Mouse (Mus musculus): ENCODE data around the gene Kcnip1. TPM values are rescaled to one million over a fixed set of nuclear protein-coding genes. Genes with fewer than 3 reads are reported as not detected.
A peak's percentile ranks its signal among the peaks of the same experiment; 100 is the strongest.

Gene Kcnip1
- polyA plus RNA-seq, 1 experiment from 2014 or later: 0.54 TPM

DNA sequence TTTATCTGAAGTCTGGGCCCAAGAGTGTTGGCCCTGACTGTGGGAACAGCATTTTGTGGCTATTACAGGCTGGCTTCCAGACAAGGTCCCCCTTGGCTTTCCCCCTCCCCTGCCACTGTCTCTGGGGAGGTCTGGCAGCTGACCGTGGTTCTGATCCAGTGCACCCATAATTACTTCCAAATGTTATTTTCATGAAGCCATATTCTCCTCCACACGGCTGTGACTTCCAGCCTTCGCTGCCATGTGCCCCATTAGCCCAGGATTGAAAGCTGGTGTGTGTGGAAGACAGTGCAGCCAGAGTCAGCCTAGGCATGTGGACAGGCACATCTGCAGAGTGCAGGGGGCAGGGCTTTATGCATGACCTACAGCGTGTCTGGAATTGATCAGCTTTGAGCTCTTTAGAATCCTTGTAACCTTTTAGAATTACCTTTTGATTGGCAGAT is 240.5 kb downstream of the Kcnip1 start:
- no peaks in the 10 kb centered on the region for H3K9me3 ChIP-seq (replicated peaks)
- H3K27me3 ChIP-seq (replicated peaks): 0 out of 2 replicates have a peak, but pooled peaks cover 6% of the 10 kb centered on the region
- H3K4me2 ChIP-seq: no peak overlapping the region
- ATAC-seq (ENCODE audit: insufficient number of reproducible peaks, low FRiP score): no peak
- H3K36me3 ChIP-seq: no peaks in the 10 kb centered on the region
- H3K9ac ChIP-seq: no peak overlapping the region
- H3K4me3 ChIP-seq: no peak overlapping the region
- WGBS: 68% methylated on average over 4 of the region's 4 CpGs
- H3K27ac ChIP-seq (ENCODE audit: poor library complexity, severe bottlenecking): no peak overlapping the region
- H3K4me1 ChIP-seq (replicated peaks): no peaks in the 10 kb centered on the region

DNA sequence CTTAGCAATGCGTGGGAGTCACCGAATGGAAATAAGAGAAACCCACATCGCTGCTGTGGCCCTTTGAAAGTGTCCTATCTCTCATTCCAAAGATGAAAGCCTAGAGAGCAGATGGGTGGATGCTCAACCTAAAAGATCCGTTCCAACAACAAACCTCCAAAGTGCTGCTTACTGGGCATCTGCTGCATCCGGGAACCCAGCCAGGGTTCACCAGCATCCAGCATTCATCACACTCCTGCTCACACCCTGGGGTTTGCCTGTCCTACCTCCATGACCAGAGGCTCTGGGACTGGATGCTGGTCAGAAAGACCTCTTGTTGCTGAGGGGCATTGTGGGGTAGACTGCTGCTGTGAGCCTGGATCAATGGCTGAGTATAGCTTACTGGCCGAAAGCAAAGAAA is 241.4 kb downstream of the Kcnip1 start:
- no peaks in the 10 kb centered on the region for H3K36me3 ChIP-seq
- no peak overlapping the region for H3K4me3 ChIP-seq
- 0 out of 2 replicates have a peak, but pooled peaks cover 3% of the 10 kb centered on the region for H3K27me3 ChIP-seq (replicated peaks)
- 83% methylated on average over 6 of the region's 6 CpGs for WGBS
- no peak for ATAC-seq (ENCODE audit: insufficient number of reproducible peaks, low FRiP score)
- no peak overlapping the region for H3K27ac ChIP-seq (ENCODE audit: poor library complexity, severe bottlenecking)
- H3K9ac ChIP-seq: no peak overlapping the region
- no peaks in the 10 kb centered on the region for H3K4me1 ChIP-seq (replicated peaks)
- H3K4me2 ChIP-seq: no peak overlapping the region
- H3K9me3 ChIP-seq (replicated peaks): no peaks in the 10 kb centered on the region

DNA sequence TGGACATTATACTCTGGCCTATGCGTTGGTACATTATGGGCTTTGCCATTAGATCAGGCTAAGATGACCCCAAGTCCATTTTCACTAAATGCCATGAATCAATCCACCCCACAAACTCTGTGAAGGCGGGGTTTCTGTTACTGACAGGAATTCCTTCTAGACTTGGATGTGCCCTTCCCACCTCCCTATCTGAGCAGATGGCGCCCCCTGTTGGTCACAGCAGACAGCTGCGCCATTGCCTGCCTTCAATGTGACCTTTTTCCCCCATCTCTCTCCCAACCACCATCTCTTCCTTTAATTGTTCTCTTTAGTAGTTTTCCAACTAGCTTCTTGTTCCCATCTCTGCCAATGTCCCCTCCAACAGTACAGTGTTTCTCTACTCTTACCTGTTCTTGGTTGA is 243.0 kb downstream of the Kcnip1 start:
- H3K4me2 ChIP-seq: no peak overlapping the region
- no peak for ATAC-seq (ENCODE audit: insufficient number of reproducible peaks, low FRiP score)
- no peak overlapping the region for H3K4me3 ChIP-seq
- H3K36me3 ChIP-seq: no peaks in the 10 kb centered on the region
- no peaks in the 10 kb centered on the region for H3K4me1 ChIP-seq (replicated peaks)
- H3K27me3 ChIP-seq (replicated peaks): no peaks in the 10 kb centered on the region
- H3K9ac ChIP-seq: no peak overlapping the region
- H3K27ac ChIP-seq (ENCODE audit: poor library complexity, severe bottlenecking): no peak overlapping the region
- 83% methylated on average over 4 of the region's 4 CpGs for WGBS
- no peaks in the 10 kb centered on the region for H3K9me3 ChIP-seq (replicated peaks)

DNA sequence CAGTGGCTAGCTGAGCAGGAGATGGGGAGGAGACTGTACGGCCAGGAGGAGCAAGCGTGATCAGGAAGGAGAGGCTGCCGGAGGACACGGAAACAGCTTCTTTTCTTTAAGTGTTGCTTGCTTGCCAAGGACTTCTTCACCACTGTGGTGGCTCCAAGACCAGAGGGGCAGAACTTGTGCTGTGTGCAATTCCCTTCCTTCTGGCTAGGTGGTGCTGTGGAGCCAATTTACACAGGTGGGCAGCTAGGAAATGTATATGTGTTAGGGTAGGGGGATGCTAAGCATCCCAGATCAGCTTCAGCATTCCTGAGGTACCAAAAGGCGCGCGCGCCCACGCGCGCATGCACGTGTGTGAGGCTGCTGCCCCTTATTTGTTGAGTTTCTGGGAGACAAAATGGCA is 243.5 kb downstream of the Kcnip1 start:
- no peak overlapping the region for H3K27ac ChIP-seq (ENCODE audit: poor library complexity, severe bottlenecking)
- 90% methylated on average over 12 of the region's 12 CpGs for WGBS
- no peaks in the 10 kb centered on the region for H3K27me3 ChIP-seq (replicated peaks)

DNA sequence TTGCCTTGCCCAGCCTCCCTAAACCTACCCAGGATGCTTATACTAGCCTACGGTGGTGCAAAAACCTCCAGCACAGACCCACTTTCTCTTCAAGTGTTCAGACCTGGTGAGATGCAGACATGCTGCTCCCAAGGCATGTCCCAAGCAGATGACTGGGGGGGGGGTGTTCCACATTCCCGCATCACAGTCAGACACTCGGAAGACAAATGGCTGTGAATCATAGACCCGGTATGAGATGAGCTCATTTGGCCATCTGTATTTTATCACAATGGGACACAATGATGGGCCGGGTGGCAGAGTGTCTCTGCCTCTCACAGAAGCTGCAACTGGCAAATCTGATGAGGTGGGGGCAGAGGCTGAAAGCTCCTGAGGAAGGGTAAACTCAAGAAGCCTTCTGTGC is 244.2 kb downstream of the Kcnip1 start:
- H3K4me3 ChIP-seq: no peak overlapping the region
- H3K4me1 ChIP-seq (replicated peaks): no peaks in the 10 kb centered on the region
- no peaks in the 10 kb centered on the region for H3K9me3 ChIP-seq (replicated peaks)
- no peak overlapping the region for H3K9ac ChIP-seq
- no peaks in the 10 kb centered on the region for H3K27me3 ChIP-seq (replicated peaks)
- no peak for ATAC-seq (ENCODE audit: insufficient number of reproducible peaks, low FRiP score)
- H3K4me2 ChIP-seq: no peak overlapping the region
- no peak overlapping the region for H3K27ac ChIP-seq (ENCODE audit: poor library complexity, severe bottlenecking)
- no peaks in the 10 kb centered on the region for H3K36me3 ChIP-seq
- WGBS: 71% methylated on average over 5 of the region's 5 CpGs

More for the DNA sequence above, 243.5 kb downstream of the Kcnip1 start:
- no peak overlapping the region for H3K4me2 ChIP-seq
- ATAC-seq (ENCODE audit: insufficient number of reproducible peaks, low FRiP score): no peak
- H3K4me1 ChIP-seq (replicated peaks): no peaks in the 10 kb centered on the region
- H3K9me3 ChIP-seq (replicated peaks): no peaks in the 10 kb centered on the region
- no peak overlapping the region for H3K4me3 ChIP-seq
- H3K9ac ChIP-seq: no peak overlapping the region
- H3K36me3 ChIP-seq: no peaks in the 10 kb centered on the region

DNA sequence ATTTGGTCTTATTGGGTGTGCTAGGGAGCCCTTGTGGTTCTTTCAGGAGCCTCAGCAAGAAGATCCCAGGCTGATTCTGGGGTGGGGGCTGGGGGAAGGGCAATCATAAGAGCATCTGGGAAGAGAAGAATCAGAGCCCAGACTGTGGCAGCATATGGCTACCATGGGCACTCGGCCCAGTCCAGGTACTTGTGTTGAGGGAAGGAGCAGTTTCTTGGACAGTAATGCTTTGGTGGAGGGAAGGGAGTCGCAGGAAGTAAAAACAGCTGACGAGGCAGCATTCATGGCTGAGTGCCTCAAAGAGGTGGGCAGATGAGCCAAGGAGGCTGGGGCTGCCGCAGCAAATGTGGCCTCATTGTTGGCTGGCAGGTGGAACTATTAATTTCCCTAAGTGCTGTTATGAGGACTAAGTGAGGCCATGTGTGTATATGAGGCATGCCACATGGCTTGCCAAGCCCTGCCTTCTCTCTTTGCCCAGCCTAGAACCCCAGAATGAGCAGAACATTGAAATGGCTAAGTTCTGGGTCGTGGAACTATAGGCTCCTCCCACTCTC is 245.5 kb downstream of the Kcnip1 start:
- Histone ChIP-seq H3K9ac (no peak overlapping the region), H3K4me3 (no peak overlapping the region), H3K4me2 (no peak overlapping the region), H3K27me3 (replicated peaks) (no peaks in the 10 kb centered on the region), H3K9me3 (replicated peaks) (no peaks in the 10 kb centered on the region), H3K27ac (ENCODE audit: poor library complexity, severe bottlenecking) (no peak overlapping the region), H3K4me1 (replicated peaks) (no peaks in the 10 kb centered on the region), H3K36me3 (no peaks in the 10 kb centered on the region)
- WGBS: 80% methylated on average over 5 of the region's 5 CpGs
- no peak for ATAC-seq (ENCODE audit: insufficient number of reproducible peaks, low FRiP score)

DNA sequence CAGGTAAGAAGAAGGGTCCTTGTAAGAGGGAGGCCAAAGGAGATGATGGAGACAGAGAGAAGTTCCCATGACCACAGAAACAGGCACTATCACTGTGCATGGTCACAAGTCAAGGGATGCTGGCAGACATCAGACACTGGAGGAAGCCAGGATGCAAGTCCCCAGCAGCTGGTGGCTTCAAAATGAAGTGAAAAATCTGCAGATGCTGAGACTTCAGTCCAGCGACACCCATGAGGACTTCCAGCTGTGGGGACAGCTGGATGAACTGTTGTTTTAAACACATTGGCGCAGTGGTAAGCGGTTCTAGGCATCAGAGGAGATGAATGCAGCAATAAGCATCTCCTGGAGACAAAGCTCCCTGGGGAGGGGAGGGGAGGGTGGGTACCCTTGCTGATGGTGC is 246.6 kb downstream of the Kcnip1 start:
- no peaks in the 10 kb centered on the region for H3K27me3 ChIP-seq (replicated peaks)
- 81% methylated on average over 3 of the region's 3 CpGs for WGBS
- H3K4me3 ChIP-seq: no peak overlapping the region
- H3K4me1 ChIP-seq (replicated peaks): no peaks in the 10 kb centered on the region
- no peak overlapping the region for H3K9ac ChIP-seq
- no peak for ATAC-seq (ENCODE audit: insufficient number of reproducible peaks, low FRiP score)
- H3K27ac ChIP-seq (ENCODE audit: poor library complexity, severe bottlenecking): no peak overlapping the region
- no peaks in the 10 kb centered on the region for H3K36me3 ChIP-seq
- H3K9me3 ChIP-seq (replicated peaks): no peaks in the 10 kb centered on the region
- H3K4me2 ChIP-seq: no peak overlapping the region

DNA sequence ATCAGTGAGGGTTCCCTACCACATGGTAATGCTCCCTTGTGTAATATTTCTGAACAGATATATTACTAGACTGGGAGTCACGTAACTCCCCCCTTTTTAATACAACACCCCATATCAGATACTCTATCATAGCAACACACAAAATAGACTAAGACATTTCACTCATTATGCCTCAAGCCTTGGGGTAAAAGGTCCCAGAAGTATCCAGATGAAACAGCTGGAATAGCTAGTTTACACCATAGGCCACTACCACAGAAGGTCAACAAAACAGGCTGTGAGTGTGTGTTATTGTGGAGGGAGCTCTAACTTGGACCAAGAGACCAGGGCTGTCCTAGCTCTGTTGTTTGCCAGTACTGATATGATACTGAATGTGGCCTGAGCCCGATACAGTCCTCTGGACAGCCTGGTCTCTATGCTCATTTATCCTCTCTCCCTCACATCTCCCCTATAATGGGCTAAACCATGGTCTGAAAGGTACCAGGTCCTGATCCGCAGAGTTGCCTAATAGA is 247.1 kb downstream of the Kcnip1 start:
- no peak for ATAC-seq (ENCODE audit: insufficient number of reproducible peaks, low FRiP score)
- Histone ChIP-seq H3K27ac (ENCODE audit: poor library complexity, severe bottlenecking) (no peak overlapping the region), H3K9me3 (replicated peaks) (no peaks in the 10 kb centered on the region), H3K9ac (no peak overlapping the region), H3K4me1 (replicated peaks) (no peaks in the 10 kb centered on the region), H3K4me3 (no peak overlapping the region), H3K36me3 (no peaks in the 10 kb centered on the region), H3K27me3 (replicated peaks) (no peaks in the 10 kb centered on the region), H3K4me2 (no peak overlapping the region)
- 75% methylated on average over 3 of the region's 3 CpGs for WGBS

DNA sequence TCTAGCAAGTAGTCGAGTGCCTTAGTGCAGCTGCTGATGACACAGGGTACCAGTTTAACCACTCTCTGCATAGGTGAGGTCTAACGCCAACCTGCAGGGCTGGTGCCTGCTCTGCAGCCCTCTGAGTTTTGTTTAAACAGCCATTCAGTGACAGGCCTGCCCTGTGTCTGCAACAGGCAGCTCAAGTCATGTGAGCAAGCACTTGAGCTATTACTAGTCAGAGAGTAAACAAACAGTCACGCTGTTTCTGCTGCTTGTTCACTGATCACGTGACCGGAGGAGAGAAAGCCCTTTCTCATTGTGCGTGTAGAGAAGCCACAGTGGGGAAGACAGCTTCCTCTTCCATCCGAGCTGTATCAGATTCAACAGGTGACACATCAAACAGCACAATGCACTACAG is 248.5 kb downstream of the Kcnip1 start:
- Histone ChIP-seq H3K9me3 (replicated peaks) (no peaks in the 10 kb centered on the region), H3K36me3 (no peaks in the 10 kb centered on the region), H3K27ac (ENCODE audit: poor library complexity, severe bottlenecking) (no peak overlapping the region), H3K4me3 (no peak overlapping the region), H3K4me1 (replicated peaks) (no peaks in the 10 kb centered on the region), H3K9ac (no peak overlapping the region), H3K4me2 (no peak overlapping the region), H3K27me3 (replicated peaks) (no peaks in the 10 kb centered on the region)
- WGBS: 39% methylated on average over 7 of the region's 7 CpGs
- 0 out of 2 replicates have a peak, but pooled peaks have one; percentile 22 for ATAC-seq (ENCODE audit: insufficient number of reproducible peaks, low FRiP score)

DNA sequence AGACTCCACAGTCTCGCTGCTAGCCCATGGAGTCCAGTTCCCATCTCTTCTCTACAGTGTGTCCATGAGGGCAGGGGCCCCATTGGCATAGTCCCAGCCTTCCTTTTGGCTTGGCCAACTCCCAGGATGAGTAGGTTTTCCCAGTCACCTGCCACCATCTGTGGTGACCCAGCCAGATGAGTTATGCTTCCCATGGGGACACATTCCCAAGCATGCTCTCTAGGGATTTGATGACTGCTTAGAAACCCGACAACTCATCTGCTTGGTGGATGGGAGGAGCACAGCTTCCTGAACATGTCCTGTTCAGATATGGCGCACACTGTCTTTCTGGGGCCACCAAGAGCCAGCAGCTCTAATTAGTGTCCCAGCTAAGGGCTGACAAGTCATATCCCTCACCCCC is 252.8 kb downstream of the Kcnip1 start:
- Histone ChIP-seq H3K4me3 (no peak overlapping the region), H3K27ac (ENCODE audit: poor library complexity, severe bottlenecking) (no peak overlapping the region), H3K36me3 (no peaks in the 10 kb centered on the region), H3K9me3 (replicated peaks) (no peaks in the 10 kb centered on the region), H3K4me2 (no peak overlapping the region), H3K4me1 (replicated peaks) (no peaks in the 10 kb centered on the region), H3K9ac (no peak overlapping the region), H3K27me3 (replicated peaks) (peaks cover 17% of the 10 kb centered on the region)
- WGBS: 74% methylated on average over 3 of the region's 3 CpGs
- no peak for ATAC-seq (ENCODE audit: insufficient number of reproducible peaks, low FRiP score)

DNA sequence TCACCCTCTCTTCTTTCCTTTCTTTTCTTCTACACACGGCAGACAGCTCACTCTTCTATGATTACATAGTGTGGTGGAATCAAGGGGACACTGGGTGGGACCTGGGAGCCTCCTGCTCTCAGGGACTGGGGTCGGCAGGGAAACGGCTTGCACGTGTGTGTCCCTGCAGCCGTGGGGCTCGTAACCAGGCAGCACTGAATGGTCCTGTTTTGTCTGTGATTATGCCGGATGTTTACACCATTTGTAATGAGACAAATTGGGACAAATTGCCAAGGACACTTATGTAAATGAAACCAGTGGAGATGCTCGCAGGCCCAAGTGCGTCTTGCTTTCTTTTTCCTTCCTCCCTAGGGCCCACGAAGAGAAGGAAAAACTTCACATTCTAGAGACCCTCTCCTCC is 256.5 kb downstream of the Kcnip1 start:
- 63% methylated on average over 10 of the region's 10 CpGs for WGBS
- Histone ChIP-seq H3K4me1 (replicated peaks) (no peaks in the 10 kb centered on the region), H3K9ac (no peak overlapping the region), H3K4me3 (no peak overlapping the region), H3K4me2 (no peak overlapping the region), H3K36me3 (no peaks in the 10 kb centered on the region), H3K27me3 (replicated peaks) (peaks cover 44% of the 10 kb centered on the region), H3K9me3 (replicated peaks) (no peaks in the 10 kb centered on the region), H3K27ac (ENCODE audit: poor library complexity, severe bottlenecking) (no peak overlapping the region)
- no peak for ATAC-seq (ENCODE audit: insufficient number of reproducible peaks, low FRiP score)

DNA sequence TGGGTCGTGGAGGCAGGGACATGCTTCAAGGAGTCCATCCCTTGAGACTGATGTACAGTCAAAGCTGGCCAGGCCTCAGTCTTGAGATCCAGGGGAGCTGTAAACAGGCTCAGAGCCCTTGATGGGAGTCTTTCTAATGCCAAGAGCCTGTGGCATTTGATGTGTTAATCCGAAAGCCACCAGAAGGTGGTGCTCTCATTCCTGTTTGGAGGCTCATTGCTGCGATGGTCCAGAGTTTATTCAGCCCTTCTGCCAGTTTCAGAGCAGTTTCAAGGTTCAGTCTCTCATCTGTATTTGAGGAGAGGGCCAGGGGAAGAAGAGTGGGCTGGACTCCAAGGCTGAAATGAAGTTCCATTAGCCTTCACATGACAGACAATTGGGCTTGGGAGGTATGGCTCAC is 259.7 kb downstream of the Kcnip1 start:
- Histone ChIP-seq H3K9me3 (replicated peaks) (no peaks in the 10 kb centered on the region), H3K4me1 (replicated peaks) (no peaks in the 10 kb centered on the region), H3K9ac (no peak overlapping the region), H3K4me3 (no peak overlapping the region), H3K27me3 (replicated peaks) (peaks cover 45% of the 10 kb centered on the region), H3K4me2 (no peak overlapping the region), H3K27ac (ENCODE audit: poor library complexity, severe bottlenecking) (no peak overlapping the region), H3K36me3 (no peaks in the 10 kb centered on the region)
- WGBS: 6% methylated on average over 3 of the region's 3 CpGs
- no peak for ATAC-seq (ENCODE audit: insufficient number of reproducible peaks, low FRiP score)

Measured in heart, embryonic 12.5 days (tissue).